Mouse (Mus musculus): Measurements from ENCODE around the gene Lrrc8d.

GRCm38 (mm10) chr5:105690502-105691454 is 9.0 kb upstream of the Lrrc8d start:
- TF ChIP-seq POLR2A (IDR thresholded peaks at IDR 0.05; ENCODE audit: low read depth, low read length) (no peak), SMC3 (IDR thresholded peaks at IDR 0.05; ENCODE audit: low read depth, low read length) (no peak), KAT2A (IDR thresholded peaks at IDR 0.05; ENCODE audit: insufficient replicate concordance, low read length) (no peak), CTCF (conservative IDR thresholded peaks at IDR 0.05 in 1 of 2, IDR thresholded peaks at IDR 0.05 in 1 of 2; ENCODE audit: low read depth in 2 of 2, low read length in 2 of 2) (no peak), EP300 (IDR thresholded peaks at IDR 0.05; ENCODE audit: low read length) (no peak), USF2 (conservative IDR thresholded peaks at IDR 0.05; ENCODE audit: low read depth, low read length) (no peak), BHLHE40 (IDR thresholded peaks at IDR 0.05; ENCODE audit: low read depth, low read length) (no peak), ZNF384 (IDR thresholded peaks at IDR 0.05; ENCODE audit: low read depth, low read length) (no peak), ZC3H11A (IDR thresholded peaks at IDR 0.05; ENCODE audit: low read depth, low read length) (no peak), IRF4 (IDR thresholded peaks at IDR 0.05; ENCODE audit: low read depth, low read length) (no peak), MYC (IDR thresholded peaks at IDR 0.05; ENCODE audit: low read depth, low read length) (no peak), ZKSCAN1 (IDR thresholded peaks at IDR 0.05; ENCODE audit: borderline replicate concordance, low read depth, low read length) (no peak), POLR2AphosphoS2 (IDR thresholded peaks at IDR 0.05; ENCODE audit: low read depth, low read length) (no peak), MEF2A (IDR thresholded peaks at IDR 0.05; ENCODE audit: borderline replicate concordance, low read depth, low read length) (no peak)

All from CH12.LX (cell line).